Mouse (Mus musculus) myocyte (in vitro differentiated cells): ENCODE results near the gene Olfr221.

Experiments used
- CEBPB ChIP-seq: IDR thresholded peaks from 2 replicates; pipeline ENCODE4 v1.6.1; 2011; ENCODE audit warnings: mild to moderate bottlenecking, moderate library complexity; ENCODE audit not compliant: poor library complexity, insufficient read depth, severe bottlenecking
- E2F4 ChIP-seq: IDR thresholded peaks from one replicate; pipeline ENCODE4 v1.6.1; 2011; ENCODE audit warnings: mild to moderate bottlenecking, control low read depth, moderate library complexity; ENCODE audit not compliant: insufficient read depth
- MAX ChIP-seq: IDR thresholded peaks from one replicate; pipeline ENCODE4 v1.6.1; 2011; ENCODE audit warnings: low read depth, mild to moderate bottlenecking, control low read depth
- MYOD1 ChIP-seq, 3 experiments: IDR thresholded peaks; one replicate each; pipeline ENCODE4 v1.6.1; 2011; ENCODE audit warnings: control low read depth in 2 of 3, low read depth in 2 of 3, mild to moderate bottlenecking in 2 of 3, moderate library complexity in 1 of 3; ENCODE audit not compliant: insufficient read length in 2 of 3, control insufficient read depth in 1 of 3
- MYOG ChIP-seq, 3 experiments: IDR thresholded peaks; one replicate each; pipeline ENCODE4 v1.6.1; 2011; ENCODE audit warnings: control low read depth in 2 of 3, low read depth in 2 of 3, mild to moderate bottlenecking in 2 of 3; ENCODE audit not compliant: insufficient read length in 2 of 3, control insufficient read depth in 1 of 3, insufficient read depth in 1 of 3
- POLR2A ChIP-seq: IDR thresholded peaks from one replicate; pipeline ENCODE4 v1.6.1; 2011; ENCODE audit warnings: low read depth, mild to moderate bottlenecking, control low read depth, moderate library complexity; ENCODE audit not compliant: insufficient read length
- POLR2AphosphoS2 ChIP-seq: IDR thresholded peaks from one replicate; pipeline ENCODE4 v1.6.1; 2011; ENCODE audit warnings: low read depth, control low read depth; ENCODE audit not compliant: insufficient read length
- SRF ChIP-seq: IDR thresholded peaks from one replicate; pipeline ENCODE4 v1.6.1; 2011; ENCODE audit warnings: low read depth; ENCODE audit not compliant: control insufficient read depth, insufficient read length
- USF1 ChIP-seq: IDR thresholded peaks from one replicate; pipeline ENCODE4 v1.6.1; 2011; ENCODE audit warnings: low read depth, mild to moderate bottlenecking, control low read depth, moderate library complexity

- no peak for TF ChIP-seq MYOD1 (IDR thresholded peaks at IDR 0.05; ENCODE audit: control insufficient read depth in 1 of 3, insufficient read length in 2 of 3, low read depth in 2 of 3)
- no peak for TF ChIP-seq POLR2AphosphoS2
- no peak for TF ChIP-seq POLR2A
- TF ChIP-seq MAX: no peak
- TF ChIP-seq SRF: no peak
- TF ChIP-seq E2F4: no peak
- no peak for TF ChIP-seq CEBPB
- TF ChIP-seq MYOG (IDR thresholded peaks at IDR 0.05; ENCODE audit: control insufficient read depth in 1 of 3, insufficient read depth in 1 of 3, insufficient read length in 2 of 3, low read depth in 2 of 3): no peak
- no peak for TF ChIP-seq USF1
These were observed 18.5 kb upstream of the Olfr221 start for GRCm38 (mm10) chr14:52060800-52061199.
